Mouse (Mus musculus) megakaryocyte, embryonic 14.5 days (primary cell): Measurements from ENCODE around the gene Anapc7.

ENCODE experiments used
- FLI1 ChIP-seq: IDR thresholded peaks from 2 replicates; pipeline ENCODE4 v1.6.1; 2012; ENCODE audit warnings: low read length, inconsistent platforms, mixed read lengths
- GATA1 ChIP-seq: IDR thresholded peaks from 3 replicates; pipeline ENCODE4 v1.6.1; 2012; ENCODE audit warnings: mixed read lengths, low read length, inconsistent platforms, borderline replicate concordance

DNA sequence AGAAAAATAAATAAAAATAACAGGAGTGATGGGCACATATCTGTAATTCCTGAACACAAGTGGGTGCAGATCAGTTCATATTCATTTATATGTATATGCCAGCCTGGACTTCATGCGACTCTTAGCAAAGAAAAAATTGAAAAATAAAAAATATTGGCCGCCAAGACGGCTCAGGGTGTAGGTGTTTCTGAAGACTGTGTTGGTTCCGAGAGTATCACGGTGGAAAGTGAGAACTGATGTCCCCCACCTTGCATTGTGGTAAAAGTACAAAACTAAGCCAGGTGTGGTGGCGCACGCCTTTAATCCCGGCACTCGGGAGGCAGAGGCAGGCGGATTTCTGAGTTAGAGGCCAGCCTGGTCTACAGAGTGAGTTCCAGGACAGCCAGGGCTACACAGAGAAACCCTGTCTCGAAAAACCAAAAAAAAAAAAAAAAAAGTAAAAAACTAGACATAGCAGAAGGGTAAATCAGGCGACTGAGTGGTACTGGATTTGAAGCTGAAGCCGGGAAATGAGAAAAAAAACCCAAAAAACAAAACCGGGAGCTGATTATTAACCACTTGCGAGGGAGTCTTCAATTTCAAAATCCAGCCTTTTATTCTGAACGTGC, 30.2 kb upstream of the Anapc7 start:
- TF ChIP-seq GATA1 (no peak), FLI1 (no peak)
